Mouse (Mus musculus) naive thymus-derived CD4-positive, alpha-beta T cell, adult 2 months (primary cell): ENCODE measurements around the gene Yaf2.
"Not testable (repeated sequence)": the region's sequence is repeated elsewhere in the genome, so short reads cannot be mapped to it uniquely, and the experiment has no call there.

Source experiments
- DNase-seq: peaks from one replicate; pipeline ENCODE4 v3.0.0-alpha.2; 2011; ENCODE audit warnings: low read depth

Gene Yaf2

GRCm38 (mm10) chr15:93336925-93337761 is at the start of gene Yaf2:
Yaf2 (minus strand) TSS chr15:93336935.
- peak; percentile 90 for DNase-seq

GRCm38 (mm10) chr15:93381337-93381736 is 44.6 kb upstream of the Yaf2 start:
- no peak for DNase-seq

GRCm38 (mm10) chr15:93379177-93379576 is 42.4 kb upstream of the Yaf2 start:
- DNase-seq = peak; percentile 64

- no peak for DNase-seq
Measured at GRCm38 (mm10) chr15:93375696-93376095, 39.0 kb upstream of the Yaf2 start.

GRCm38 (mm10) chr15:93372525-93373119 is 35.9 kb upstream of the Yaf2 start:
- DNase-seq = not testable (repeated sequence)

- peak; percentile 15 for DNase-seq
Measured at GRCm38 (mm10) chr15:93371838-93372237, 35.1 kb upstream of the Yaf2 start.

GRCm38 (mm10) chr15:93368558-93368957 is 31.8 kb upstream of the Yaf2 start:
- no peak for DNase-seq

- DNase-seq = no peak
Measured at GRCm38 (mm10) chr15:93365561-93365960, 28.8 kb upstream of the Yaf2 start.

GRCm38 (mm10) chr15:93358346-93359095 is 21.8 kb upstream of the Yaf2 start:
- no peak for DNase-seq

GRCm38 (mm10) chr15:93340630-93341379 is 4.1 kb upstream of the Yaf2 start:
- no peak for DNase-seq

- no peak for DNase-seq
Measured at GRCm38 (mm10) chr15:93336658-93336924, 144 bp downstream of the Yaf2 start.

GRCm38 (mm10) chr15:93335821-93336657 is 696 bp downstream of the Yaf2 start:
- DNase-seq = peak; percentile 54

- no peak for DNase-seq
Measured at GRCm38 (mm10) chr15:93331256-93331655, 5.5 kb downstream of the Yaf2 start.

GRCm38 (mm10) chr15:93327235-93327634 is 9.5 kb downstream of the Yaf2 start:
- no peak for DNase-seq

GRCm38 (mm10) chr15:93326651-93327050 is 10.1 kb downstream of the Yaf2 start:
- DNase-seq = no peak

- no peak for DNase-seq
Measured at GRCm38 (mm10) chr15:93325360-93325759, 11.4 kb downstream of the Yaf2 start.

GRCm38 (mm10) chr15:93318781-93319180 is 18.0 kb downstream of the Yaf2 start:
- no peak for DNase-seq

GRCm38 (mm10) chr15:93310304-93310703 is 26.4 kb downstream of the Yaf2 start:
- not testable (repeated sequence) for DNase-seq

GRCm38 (mm10) chr15:93298197-93298596 is 38.5 kb downstream of the Yaf2 start:
- DNase-seq = peak; percentile 35

GRCm38 (mm10) chr15:93294483-93294882 is 42.3 kb downstream of the Yaf2 start:
- DNase-seq = no peak

- no peak for DNase-seq
Measured at GRCm38 (mm10) chr15:93288321-93288720, 48.4 kb downstream of the Yaf2 start.
